Mouse (Mus musculus) bone marrow macrophage, adult 2 months (primary cell): Measurements from ENCODE around the gene Cops6. TPM values are rescaled to one million over a fixed set of nuclear protein-coding genes. Genes with fewer than 3 reads are reported as not detected.
A peak's percentile ranks its signal among the peaks of the same experiment; 100 is the strongest.

Experiments used
- H3K27ac ChIP-seq: 2 replicates; pipeline ENCODE4 v1.5.1; 2012; ENCODE audit warnings: low read depth, low read length; ENCODE audit not compliant: insufficient read depth
- H3K4me1 ChIP-seq: 2 replicates; pipeline ENCODE4 v1.6.1; 2012; ENCODE audit warnings: low read length; ENCODE audit not compliant: control insufficient read depth, insufficient read depth
- H3K4me3 ChIP-seq: 2 replicates; pipeline ENCODE4 v1.5.1; 2012; ENCODE audit warnings: mild to moderate bottlenecking, low read length, moderate library complexity; ENCODE audit not compliant: insufficient read depth
- CTCF ChIP-seq: IDR thresholded peaks from 2 replicates; pipeline ENCODE4 v1.5.1; 2012; ENCODE audit warnings: low read depth, mild to moderate bottlenecking, low read length, moderate library complexity
- POLR2A ChIP-seq: IDR thresholded peaks from 2 replicates; pipeline ENCODE4 v1.6.1; 2012; ENCODE audit warnings: mild to moderate bottlenecking, low read depth, low read length, borderline replicate concordance
- polyA plus RNA-seq: library from polyadenylated mRNA; stranded (reverse); fragments of >200 nt; gene quantifications from 2 replicates; pipeline ENCODE4 v1.2.4, GENCODE M21; 2012; ENCODE audit not compliant: missing spikeins, insufficient read depth, insufficient read length

Gene Cops6
- polyA plus RNA-seq, 1 experiment, result 77.7 TPM

- Histone ChIP-seq H3K4me1 (peaks cover 6% of the 10 kb centered on the region; the same call in 1 of the 2 replicates), H3K4me3 (peak within 1 kb of the TSS; percentile 78), H3K27ac (peak within 1 kb of the TSS; percentile 50)
- no peak for TF ChIP-seq CTCF
- TF ChIP-seq POLR2A, result peak; percentile 99
Measured at GRCm38 (mm10) chr5:138186950-138187638, 26.2 kb downstream of the Cops6 start, which contains the start of the genes Taf6 and Cnpy4. TSS of gene Taf6 (minus strand) at chr5:138187451. TSS of gene Cnpy4 (plus strand) at chr5:138187485.

DNA sequence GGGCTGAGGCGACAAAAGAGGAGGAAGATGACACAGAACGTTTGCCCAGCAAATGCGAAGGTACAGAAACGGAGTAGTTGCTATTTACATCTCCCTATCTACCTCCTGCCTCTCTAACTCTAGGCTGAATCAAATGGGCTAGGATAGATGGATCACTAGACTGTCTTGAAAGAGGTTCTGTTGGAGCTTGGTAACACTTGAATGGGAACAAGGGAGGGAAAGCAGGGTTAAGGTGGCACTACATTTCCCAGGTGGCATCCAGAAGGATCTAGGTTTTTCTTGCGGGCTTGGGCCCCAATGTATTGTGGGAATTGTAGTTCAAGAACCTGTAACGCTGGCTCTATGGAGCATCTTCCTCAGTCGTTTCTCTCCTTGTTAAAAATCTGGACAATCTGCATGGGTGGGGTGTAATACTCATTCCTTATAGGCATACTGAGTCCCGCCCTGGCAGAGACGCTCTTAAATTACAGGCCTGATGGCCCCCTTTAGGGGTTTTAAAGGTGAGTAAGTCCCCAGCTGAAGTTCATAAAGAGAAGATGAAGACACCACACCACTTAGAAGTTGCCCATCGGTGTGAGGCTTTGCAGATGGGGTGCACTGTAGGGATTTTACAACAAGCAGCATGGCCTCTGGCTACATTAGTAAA lies 26.9 kb downstream of the Cops6 start:
- TF ChIP-seq POLR2A, result no peak
- no peak for TF ChIP-seq CTCF
- peaks cover 6% of the 10 kb centered on the region; the same call in 1 of the 2 replicates for H3K4me1 ChIP-seq
- peak overlapping the region; percentile 78 for H3K4me3 ChIP-seq
- peak overlapping the region; percentile 50; the same call in 1 of the 2 replicates for H3K27ac ChIP-seq

DNA sequence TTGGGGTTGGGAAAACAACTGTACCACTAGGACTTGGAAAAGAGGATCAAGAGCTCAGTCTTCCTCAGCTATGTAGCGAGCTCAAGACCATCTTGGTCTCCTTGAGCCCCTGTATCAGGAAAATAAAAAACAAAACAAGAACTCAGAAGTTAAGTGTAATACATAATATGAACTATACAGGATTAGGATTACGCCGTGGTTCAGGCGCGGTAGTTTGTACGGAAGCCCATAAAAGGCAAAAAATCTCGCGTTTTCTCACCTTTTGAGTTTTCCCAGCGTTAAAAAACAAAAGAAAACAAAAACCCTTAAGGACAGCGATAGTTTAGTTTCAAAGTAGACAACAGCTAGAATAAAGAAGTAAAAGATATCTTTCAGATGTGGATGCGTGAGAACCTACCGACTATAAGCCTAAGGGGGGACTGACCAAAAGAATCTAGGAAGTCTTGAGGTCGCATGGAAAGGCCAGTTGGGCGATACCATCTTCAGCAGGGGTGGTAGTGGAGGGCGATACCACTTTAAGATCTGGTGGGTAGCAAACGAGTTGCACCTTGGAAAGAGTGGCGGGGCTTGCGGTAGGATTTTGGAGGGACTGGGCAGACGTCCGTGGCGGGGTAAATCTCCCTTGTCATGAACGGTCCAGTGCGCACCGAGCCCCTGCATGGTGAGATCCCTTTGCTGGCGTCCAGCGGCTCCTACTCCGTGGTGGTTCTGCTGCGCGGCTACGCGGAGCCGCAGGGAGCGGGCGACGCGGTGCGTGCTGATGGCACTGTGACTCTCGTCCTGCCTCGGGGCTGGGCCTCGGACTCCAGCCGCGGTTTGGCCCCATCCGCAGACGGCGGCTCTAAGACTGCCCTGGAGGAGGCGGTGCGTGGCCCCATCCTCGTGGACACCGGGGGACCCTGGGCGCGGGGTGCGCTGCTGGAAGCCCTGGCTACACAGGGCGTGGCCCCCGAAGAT lies 33.2 kb downstream of the Cops6 start, which contains the start of gene Mblac1:
Gene Mblac1 (plus strand): TSS at position 544 of the 957 bp plus-strand sequence.
- H3K4me1 ChIP-seq, result peaks cover 22% of the 10 kb centered on the region
- H3K27ac ChIP-seq, result peak within 1 kb of the TSS; percentile 96
- TF ChIP-seq CTCF, result no peak
- no peak for TF ChIP-seq POLR2A
- peak within 1 kb of the TSS; percentile 88 for H3K4me3 ChIP-seq

DNA sequence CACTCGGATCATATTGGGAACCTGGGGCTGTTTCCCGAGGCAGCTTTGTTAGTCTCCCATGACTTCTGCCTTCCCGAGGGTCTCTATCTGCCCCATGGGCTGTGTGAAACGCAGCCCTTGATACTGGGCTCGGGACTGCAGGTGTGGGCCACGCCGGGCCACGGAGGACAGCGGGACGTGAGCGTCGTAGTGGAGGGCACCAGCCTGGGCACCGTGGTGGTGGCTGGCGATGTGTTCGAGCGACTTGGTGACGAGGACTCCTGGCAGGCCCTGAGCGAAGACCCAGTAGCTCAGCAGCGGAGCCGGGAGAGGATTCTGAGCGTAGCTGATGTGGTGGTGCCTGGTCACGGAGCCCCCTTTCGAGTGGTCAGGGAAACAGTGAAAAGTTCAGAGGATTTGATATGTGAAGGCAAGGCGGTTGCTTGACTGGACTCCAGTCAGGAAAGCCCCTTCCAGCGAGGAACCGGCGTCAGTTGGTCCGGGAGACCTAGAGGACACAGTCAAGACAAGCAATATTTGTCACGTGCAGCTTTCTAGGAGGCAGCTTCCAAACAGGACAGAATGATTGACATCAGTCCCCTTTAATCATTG lies 34.0 kb downstream of the Cops6 start:
- peak overlapping the region; percentile 88 for H3K4me3 ChIP-seq
- H3K27ac ChIP-seq, result peak overlapping the region; percentile 96
- TF ChIP-seq POLR2A (no peak), CTCF (no peak)
- H3K4me1 ChIP-seq, result peaks cover 22% of the 10 kb centered on the region

DNA sequence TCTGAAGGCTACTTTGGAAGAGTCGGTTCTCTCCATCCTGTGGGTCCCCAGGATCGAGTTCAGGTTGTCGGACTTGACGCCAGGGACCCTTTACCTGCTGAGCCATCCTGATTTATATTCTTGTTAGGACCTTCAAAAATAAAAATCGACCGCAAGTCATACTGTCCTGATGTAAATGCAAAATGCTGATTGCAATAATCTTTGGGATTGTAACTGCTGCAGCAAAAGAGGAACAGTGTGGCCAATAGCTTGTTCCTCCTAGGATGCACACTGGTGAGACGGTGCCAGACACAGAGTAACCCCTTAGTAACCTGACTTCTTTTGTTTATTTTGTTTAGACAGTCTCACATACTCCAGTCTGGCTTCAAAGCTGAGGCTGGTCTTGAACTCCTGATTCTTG lies 34.6 kb downstream of the Cops6 start:
- TF ChIP-seq POLR2A (no peak), CTCF (no peak)
- H3K4me1 ChIP-seq, result peaks cover 22% of the 10 kb centered on the region
- H3K27ac ChIP-seq, result peak overlapping the region; percentile 96
- H3K4me3 ChIP-seq, result peak overlapping the region; percentile 88

DNA sequence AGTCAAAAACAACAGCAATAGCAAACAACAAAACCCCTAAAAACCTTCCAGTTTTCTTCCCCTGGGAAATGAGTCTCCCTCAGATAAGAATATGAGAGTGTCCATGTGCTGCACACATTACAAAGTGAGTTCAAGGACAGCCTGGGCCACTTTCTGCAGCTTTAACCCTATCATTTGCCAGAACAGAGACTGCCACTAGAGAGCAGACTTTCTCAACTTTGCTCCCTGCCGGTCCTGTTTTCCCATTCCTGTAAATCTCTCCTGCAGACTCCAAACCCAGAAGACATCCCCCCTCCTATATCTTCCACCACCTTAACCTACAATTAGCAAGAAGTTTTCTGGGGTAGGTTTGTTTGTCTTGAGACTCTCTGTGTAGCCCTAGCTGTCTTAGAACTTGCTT lies 38.7 kb downstream of the Cops6 start:
- TF ChIP-seq POLR2A (no peak), CTCF (no peak)
- Histone ChIP-seq H3K4me1 (peaks cover 16% of the 10 kb centered on the region), H3K27ac (no peak overlapping the region), H3K4me3 (no peak overlapping the region)

- Histone ChIP-seq H3K4me1 (peaks cover 2% of the 10 kb centered on the region), H3K27ac (no peak overlapping the region)
Measured at GRCm38 (mm10) chr5:138202086-138202485, 41.2 kb downstream of the Cops6 start.

GRCm38 (mm10) chr5:138207253-138207652 lies 46.4 kb downstream of the Cops6 start:
- H3K27ac ChIP-seq, result no peak overlapping the region
- TF ChIP-seq POLR2A (no peak), CTCF (no peak)
- H3K4me3 ChIP-seq, result no peak overlapping the region
- 0 out of 2 replicates have a peak, but pooled peaks cover 2% of the 10 kb centered on the region for H3K4me1 ChIP-seq

More at GRCm38 (mm10) chr5:138202086-138202485, 41.2 kb downstream of the Cops6 start:
- no peak overlapping the region for H3K4me3 ChIP-seq
- no peak for TF ChIP-seq CTCF
- no peak for TF ChIP-seq POLR2A

DNA sequence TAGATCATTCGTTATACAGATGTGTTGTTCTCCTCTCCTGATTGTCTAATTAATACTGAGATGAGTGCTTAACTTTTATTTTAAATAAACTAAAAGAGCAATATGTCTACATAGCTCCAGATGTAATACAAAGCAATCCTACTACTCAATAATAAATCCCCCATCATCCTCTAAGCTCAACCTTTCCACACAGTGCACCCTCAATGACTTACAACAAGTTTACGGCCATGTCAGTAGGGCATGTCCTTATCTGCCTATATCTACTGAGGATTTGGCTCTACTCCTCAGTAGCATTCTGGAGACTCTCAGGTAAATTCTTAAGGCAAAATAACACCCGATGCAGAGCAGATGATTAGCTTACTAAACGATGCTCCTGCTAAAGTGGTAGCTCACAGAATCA lies 47.0 kb downstream of the Cops6 start:
- 0 out of 2 replicates have a peak, but pooled peaks cover 2% of the 10 kb centered on the region for H3K4me1 ChIP-seq
- no peak overlapping the region for H3K4me3 ChIP-seq
- TF ChIP-seq CTCF (no peak), POLR2A (no peak)
- H3K27ac ChIP-seq, result no peak overlapping the region

Other genes starting within 250 kb of the Cops6 start
- gene Cyp3a13, start 239.5 kb upstream of the Cops6 start, polyA plus RNA-seq, result not detected in 2 replicates
- gene Gjc3, start 198.0 kb upstream of the Cops6 start, polyA plus RNA-seq, result not detected in 2 replicates
- not detected in 2 replicates for gene Azgp1, start 179.6 kb upstream of the Cops6 start, polyA plus RNA-seq
- not detected in 2 replicates for gene Smok3a, start 139.8 kb upstream of the Cops6 start, polyA plus RNA-seq
- not detected in 2 replicates for gene Smok3b, start 139.6 kb upstream of the Cops6 start, polyA plus RNA-seq
- gene Smok3c, start 107.9 kb upstream of the Cops6 start, polyA plus RNA-seq, result not detected in 2 replicates
- gene Zkscan1, start 76.0 kb upstream of the Cops6 start, polyA plus RNA-seq, result 10.5 and 12.0 TPM in 2 replicates
- 14.0 and 15.0 TPM in 2 replicates for gene Zscan21, start 44.2 kb upstream of the Cops6 start, polyA plus RNA-seq
- gene Zfp113, start 5.3 kb upstream of the Cops6 start, polyA plus RNA-seq, result 5.8 and 6.8 TPM in 2 replicates
- gene Ap4m1, start 10.9 kb downstream of the Cops6 start, polyA plus RNA-seq, result 34.1 and 40.5 TPM in 2 replicates
- 34.6 and 46.6 TPM in 2 replicates for gene Mcm7, start 11.4 kb downstream of the Cops6 start, polyA plus RNA-seq
- gene Taf6, start 26.4 kb downstream of the Cops6 start, polyA plus RNA-seq, result 26.5 and 33.3 TPM in 2 replicates
- gene Cnpy4, start 26.4 kb downstream of the Cops6 start, polyA plus RNA-seq, result 28.2 and 37.3 TPM in 2 replicates
- gene Mblac1, start 33.2 kb downstream of the Cops6 start, polyA plus RNA-seq, result 5.4 and 5.8 TPM in 2 replicates
- gene Nxpe5, start 64.8 kb downstream of the Cops6 start, polyA plus RNA-seq, result 40.8 and 43.3 TPM in 2 replicates
- gene Lamtor4, start 94.4 kb downstream of the Cops6 start, polyA plus RNA-seq, result 96.8 and 106 TPM in 2 replicates
- gene BC037034, start 103.0 kb downstream of the Cops6 start, polyA plus RNA-seq, result 83.8 and 85.1 TPM in 2 replicates
- not detected in 2 replicates for gene Gal3st4, start 111.8 kb downstream of the Cops6 start, polyA plus RNA-seq
- gene Gm43720, start 118.9 kb downstream of the Cops6 start, polyA plus RNA-seq, result not detected in 2 replicates
- 2.9 and 3.3 TPM in 2 replicates for gene Gpc2, start 118.9 kb downstream of the Cops6 start, polyA plus RNA-seq
- gene Stag3, start 119.2 kb downstream of the Cops6 start, polyA plus RNA-seq, result 3.0 and 4.0 TPM in 2 replicates
- 0.86 and 1.7 TPM in 2 replicates for gene Pvrig, start 180.9 kb downstream of the Cops6 start, polyA plus RNA-seq